Mouse (Mus musculus) adrenal gland, adult 18-20 months (tissue): Measurements from ENCODE around the gene Dync2li1. TPM values are rescaled to one million over a fixed set of nuclear protein-coding genes. Genes with fewer than 3 reads are reported as not detected.

Experiments
- DNase-seq, 2 experiments: peaks; one replicate each; pipeline ENCODE4 v3.0.0; 2021 to 2022; ENCODE audit warnings: low spot score in 2 of 2
- total RNA-seq, 2 experiments: library from RNA; stranded (reverse); gene quantifications; 1 replicate in 1 of 2; 2 replicates in 1 of 2; pipeline ENCODE4 v1.2.3; 2021

The Dync2li1 gene
- total RNA-seq, 2 experiments from 2014 or later, result 22.5 to 28.0 TPM

GRCm38 (mm10) chr17:84645119-84645518 is 18.8 kb downstream of the Dync2li1 start:
- no peak for DNase-seq

DNA sequence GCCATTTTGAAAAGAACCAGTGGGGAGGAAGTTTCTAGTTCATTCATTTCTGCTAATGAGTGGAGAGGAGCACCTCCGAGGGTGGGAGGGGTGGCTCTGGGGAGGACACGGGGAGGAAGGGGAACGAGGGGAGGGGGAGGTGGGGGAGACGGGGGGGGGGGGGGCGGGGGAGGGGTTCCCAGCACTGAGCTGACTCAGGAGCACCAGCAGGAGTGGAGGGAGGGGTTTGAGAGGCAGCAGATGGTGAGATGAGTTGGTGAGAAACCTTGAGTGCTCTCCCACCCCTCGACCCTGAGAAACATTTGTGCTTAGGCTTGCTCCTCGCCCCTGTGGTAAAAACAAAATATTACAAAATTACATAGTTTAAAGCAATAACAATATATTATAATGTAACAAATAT is 19.6 kb downstream of the Dync2li1 start:
- DNase-seq, result no peak

GRCm38 (mm10) chr17:84646477-84646876 is 20.2 kb downstream of the Dync2li1 start:
- DNase-seq, result no peak

GRCm38 (mm10) chr17:84647630-84648029 is 21.3 kb downstream of the Dync2li1 start:
- no peak for DNase-seq

GRCm38 (mm10) chr17:84650302-84651017 is 24.2 kb downstream of the Dync2li1 start:
- no peak for DNase-seq

DNA sequence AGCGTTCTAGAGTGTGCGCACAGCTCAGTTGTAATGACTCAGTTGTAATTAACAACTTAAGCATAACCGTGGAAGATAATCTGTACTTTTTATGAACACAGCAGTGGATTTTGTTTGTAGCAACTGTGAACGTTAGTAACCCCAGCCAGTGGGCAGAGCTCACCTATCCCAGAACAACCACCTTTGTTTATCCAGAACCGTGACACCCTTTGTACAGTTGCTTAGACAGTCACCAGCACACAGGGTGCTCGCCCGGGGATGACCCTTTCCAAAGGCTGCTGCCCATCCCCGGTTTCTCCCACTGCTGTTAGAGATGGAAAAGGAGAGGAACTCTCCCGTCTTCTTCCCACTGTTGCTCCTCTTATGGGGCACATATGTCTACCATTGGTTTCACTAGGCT is 27.2 kb downstream of the Dync2li1 start:
- no peak for DNase-seq

DNA sequence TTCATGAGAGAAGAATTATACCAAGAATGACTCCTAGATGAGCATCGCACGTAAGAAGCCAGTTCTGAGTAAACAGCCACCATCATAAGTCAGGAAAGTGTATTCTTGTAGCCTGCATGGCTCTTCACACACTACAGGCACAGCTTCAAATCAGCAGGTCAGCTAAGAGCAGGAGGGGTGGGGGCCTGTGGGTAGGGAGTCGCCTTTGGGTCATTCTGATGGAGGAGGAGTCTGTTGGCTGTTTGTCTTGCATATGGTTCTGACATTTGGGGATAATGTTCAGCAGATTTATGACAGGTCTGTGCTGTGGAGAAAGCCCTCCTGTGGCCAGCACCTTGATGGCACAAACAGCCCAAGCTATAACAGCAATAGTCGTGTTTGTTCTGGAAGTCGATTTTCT is 29.9 kb downstream of the Dync2li1 start:
- no peak for DNase-seq

DNA sequence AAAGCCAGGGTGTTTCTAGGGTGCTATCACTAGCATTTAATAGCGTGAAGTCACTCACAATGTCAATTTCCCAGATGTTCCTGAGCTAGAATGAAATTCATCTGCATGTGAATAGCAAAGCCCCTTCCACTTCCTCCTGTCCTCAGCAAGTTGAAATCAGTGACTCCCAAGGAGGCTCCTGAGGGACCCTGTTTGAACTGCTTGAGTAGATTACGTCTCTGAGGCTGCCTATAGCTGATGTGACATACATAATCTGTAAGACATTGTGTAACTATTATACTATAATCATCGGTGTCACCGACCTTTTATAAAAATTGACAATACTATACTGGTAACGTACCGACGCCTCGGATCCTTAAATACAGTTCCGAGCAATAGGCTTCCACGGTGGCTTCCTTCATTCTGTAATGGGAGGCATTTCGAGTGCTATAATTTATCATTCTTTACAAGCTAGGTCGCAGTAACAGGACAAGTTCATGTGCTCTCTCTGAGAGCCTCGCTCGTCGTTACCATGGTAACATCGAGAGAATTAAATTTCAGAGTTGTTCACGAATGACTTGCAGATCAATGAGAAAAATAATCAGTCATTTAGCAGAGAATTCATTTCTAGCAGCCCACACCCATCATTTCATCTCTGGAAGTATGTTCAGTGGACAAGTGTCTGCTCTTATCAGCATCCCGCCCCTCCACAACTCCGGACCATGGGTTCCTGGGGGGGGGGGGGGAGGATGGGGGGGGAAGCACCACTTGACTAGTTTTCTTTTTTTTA is 30.5 kb downstream of the Dync2li1 start:
- DNase-seq, result no peak

DNA sequence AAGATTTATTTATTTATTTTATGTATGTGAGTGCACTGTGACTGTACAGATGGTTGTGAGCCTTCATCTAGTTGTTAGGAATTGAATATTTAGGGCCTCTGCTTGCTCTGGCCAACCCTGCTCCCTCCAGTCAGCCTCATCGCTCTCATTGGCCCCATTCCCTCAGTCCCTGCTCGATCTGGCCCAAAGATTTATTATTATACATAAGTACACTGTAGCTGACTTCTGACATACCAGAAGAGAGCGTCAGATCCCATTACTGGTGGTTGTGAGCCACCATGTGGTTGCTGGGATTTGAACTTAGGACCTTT is 31.1 kb downstream of the Dync2li1 start:
- no peak for DNase-seq

- DNase-seq, result no peak
Measured at GRCm38 (mm10) chr17:84657782-84658181, 31.5 kb downstream of the Dync2li1 start.

- no peak for DNase-seq
Measured at GRCm38 (mm10) chr17:84658195-84658594, 31.9 kb downstream of the Dync2li1 start.

DNA sequence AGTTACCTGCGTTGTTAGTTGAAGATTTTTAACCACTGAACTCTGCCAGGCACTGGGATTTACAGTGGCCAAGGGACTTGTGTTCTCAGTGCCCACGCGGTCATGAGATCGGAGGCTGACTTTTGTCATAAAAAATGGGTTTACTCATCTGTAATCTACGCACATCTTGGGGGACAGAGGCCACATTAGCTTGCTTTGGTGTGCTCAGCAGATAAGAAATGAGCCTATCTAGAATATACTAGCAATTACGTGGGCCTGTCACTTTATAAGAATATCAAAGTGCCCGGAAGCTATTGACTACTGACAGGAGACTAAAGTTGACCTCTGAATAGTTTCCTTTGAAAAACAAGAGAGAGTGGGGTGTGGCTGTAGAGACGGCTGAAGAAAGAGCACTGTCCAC is 32.7 kb downstream of the Dync2li1 start:
- DNase-seq, result no peak

DNA sequence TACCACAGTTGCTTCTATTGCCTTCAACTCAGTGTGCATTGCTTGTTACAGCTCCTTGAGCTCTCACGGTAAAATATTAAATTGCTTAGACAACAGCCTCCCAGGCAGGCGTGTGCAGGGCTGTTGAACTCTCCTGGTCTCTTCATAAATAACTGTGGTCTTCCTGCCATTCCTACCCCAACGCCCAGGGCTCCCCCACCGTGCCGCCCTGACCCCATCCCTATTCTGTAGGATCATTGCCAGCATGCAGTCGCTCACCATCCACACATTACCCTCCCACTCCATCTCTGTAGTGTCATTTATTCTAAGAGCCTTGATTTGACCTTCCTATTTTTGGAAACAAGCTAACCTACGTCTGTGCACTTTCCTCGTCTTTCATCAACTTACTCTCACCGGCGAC is 38.8 kb downstream of the Dync2li1 start:
- no peak for DNase-seq

- no peak for DNase-seq
Measured at GRCm38 (mm10) chr17:84665691-84666090, 39.4 kb downstream of the Dync2li1 start.

DNA sequence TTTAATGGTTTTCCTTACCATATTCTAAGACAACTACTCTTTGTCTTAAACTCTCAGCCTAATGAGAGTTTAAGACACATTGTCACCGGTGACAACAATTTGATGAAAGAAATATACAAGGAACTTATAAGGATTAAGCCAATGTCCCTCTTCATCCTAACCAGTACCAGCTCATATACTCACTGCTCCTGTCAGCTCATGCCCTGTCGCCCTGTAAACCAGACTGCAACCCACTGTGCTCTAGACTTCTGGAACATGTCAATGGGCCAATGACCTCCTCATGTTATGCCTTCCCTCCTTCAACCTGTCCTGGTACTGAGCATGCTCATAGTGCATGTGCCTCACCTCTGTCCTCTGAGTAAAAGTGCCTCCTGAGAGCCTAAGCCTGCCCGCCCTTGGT is 41.6 kb downstream of the Dync2li1 start:
- no peak for DNase-seq

- no peak for DNase-seq
Measured at GRCm38 (mm10) chr17:84672376-84673369, 46.4 kb downstream of the Dync2li1 start.

GRCm38 (mm10) chr17:84674048-84674447 is 47.8 kb downstream of the Dync2li1 start:
- no peak for DNase-seq

DNA sequence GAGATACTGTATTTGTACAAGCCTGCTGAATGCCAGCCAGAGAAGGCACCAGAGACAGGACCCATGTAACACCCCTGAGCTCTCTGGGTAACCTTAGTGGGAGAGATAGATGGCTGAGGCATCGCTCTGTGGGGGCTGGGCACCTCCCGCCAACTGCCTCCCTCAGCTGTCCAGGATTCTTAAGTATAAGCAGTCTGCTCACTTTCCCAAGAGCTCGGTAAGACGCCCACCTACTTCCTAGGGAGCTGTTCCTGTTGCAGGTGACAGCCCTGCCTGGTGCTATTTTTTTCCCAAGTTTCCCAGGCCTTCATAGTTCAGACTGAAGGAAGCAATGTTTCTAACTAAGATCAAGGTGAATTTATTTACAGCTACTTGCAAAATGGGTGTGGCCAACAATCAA is 48.9 kb downstream of the Dync2li1 start:
- DNase-seq, result no peak

DNA sequence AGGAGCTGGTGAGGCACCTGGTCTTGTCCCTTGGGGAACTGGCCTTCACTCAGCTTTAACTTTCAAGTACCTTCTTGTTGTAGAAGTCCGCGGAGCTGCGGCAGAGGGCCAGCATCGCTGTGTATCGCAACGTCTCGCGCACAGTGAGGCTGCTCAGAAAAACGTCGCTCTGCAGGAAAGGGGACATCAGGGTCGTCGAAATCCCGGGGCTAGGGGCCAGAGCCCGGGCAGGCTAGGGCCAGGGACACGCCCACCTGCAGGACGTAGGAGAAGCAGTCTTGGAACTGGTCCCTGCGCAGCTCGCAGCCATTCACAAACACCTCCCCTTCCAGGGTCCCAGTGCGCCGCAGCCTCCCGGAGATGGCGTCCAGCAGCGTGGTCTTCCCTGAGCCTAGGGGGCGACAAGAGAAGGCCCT is 49.7 kb downstream of the Dync2li1 start, which contains the start of gene Abcg8:
TSS of gene Abcg8 (plus strand) at position 352 of the 416 bp plus-strand sequence.
- DNase-seq, result no peak

DNA sequence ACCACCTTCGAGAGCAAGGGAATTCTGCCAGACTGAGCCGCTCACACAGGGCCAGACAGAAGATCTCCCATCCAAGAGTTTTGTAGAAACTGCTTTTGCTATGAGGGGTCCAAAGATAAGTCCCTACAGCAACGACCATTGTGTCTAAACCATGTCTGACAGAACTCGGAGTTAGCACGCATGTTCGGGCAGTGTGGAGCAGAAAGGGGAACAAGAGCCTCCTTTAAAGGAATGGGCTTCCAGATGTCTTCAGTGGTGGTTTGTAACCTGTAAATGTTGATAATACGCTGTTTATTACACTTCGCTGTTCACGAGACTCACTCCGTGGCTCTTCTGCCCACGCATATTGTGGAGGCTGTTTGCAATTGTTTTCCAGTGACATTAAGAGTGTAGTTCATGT is 51.3 kb downstream of the Dync2li1 start:
- no peak for DNase-seq

- no peak for DNase-seq
Measured at GRCm38 (mm10) chr17:84681670-84682069, 55.4 kb downstream of the Dync2li1 start.
